Mouse (Mus musculus) ES-Bruce4 (cell line): ENCODE measurements at regions not wholly inside any gene's neighbourhood (a gene's known extent, or its start where the extent isn't known, plus 50 kb on each side); places are given as distances from the start of the nearest gene placed in this dataset.

Source experiments
- CTCF ChIP-seq: IDR thresholded peaks from one replicate; pipeline ENCODE4 v1.8.1; 2011; ENCODE audit warnings: low read depth, low read length
- EP300 ChIP-seq: IDR thresholded peaks from 2 replicates; pipeline ENCODE4 v1.6.1; 2011; ENCODE audit warnings: low read depth, low read length; ENCODE audit not compliant: insufficient read depth
- POLR2A ChIP-seq: IDR thresholded peaks from one replicate; pipeline ENCODE4 v1.8.1; 2011; ENCODE audit warnings: low read length; ENCODE audit not compliant: insufficient read depth

DNA sequence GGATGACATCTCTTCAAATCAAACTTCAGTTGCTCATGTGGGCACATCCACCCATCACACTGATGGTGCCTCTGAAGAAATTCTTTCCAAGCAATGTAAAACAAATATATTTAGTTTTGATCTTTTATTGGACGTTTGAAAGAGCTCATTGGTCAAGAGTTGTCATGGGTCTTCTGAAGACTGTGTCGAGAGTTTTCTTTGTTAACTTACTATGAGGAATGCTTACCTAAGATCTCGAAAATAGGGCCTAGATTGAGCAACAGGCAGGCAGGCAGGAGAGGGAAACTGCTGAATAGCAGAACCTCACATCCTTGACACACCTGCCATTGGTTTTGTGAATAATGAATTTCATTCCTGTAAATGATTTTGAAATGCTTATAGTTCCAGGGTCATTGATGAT lies 78.0 kb upstream of the Pik3r1 start:
- no peak for TF ChIP-seq CTCF
- no peak for TF ChIP-seq POLR2A
- no peak for TF ChIP-seq EP300
